Mouse (Mus musculus): Measurements from ENCODE around the gene Lyg2.

- TF ChIP-seq CTCF (IDR thresholded peaks at IDR 0.05; ENCODE audit: low read depth) (no peak), EP300 (IDR thresholded peaks at IDR 0.05; ENCODE audit: low read depth) (no peak)
Observed at GRCm38 (mm10) chr1:37871704-37872103, 44.6 kb downstream of the Lyg2 start, which contains the start of gene Lipt1.
